Mouse (Mus musculus): Measurements from ENCODE around the gene Cd244a.

GRCm38 (mm10) chr1:171568436-171568835 lies 9.4 kb downstream of the Cd244a start:
- no peak for TF ChIP-seq MAZ (IDR thresholded peaks at IDR 0.05; ENCODE audit: low read depth, low read length)
- peak in 1 of 3 experiments; percentile 33; a peak in 3 of 6 replicates for TF ChIP-seq CTCF (IDR thresholded peaks at IDR 0.05 in 2 of 3, conservative IDR thresholded peaks at IDR 0.05 in 1 of 3; ENCODE audit: control insufficient read depth in 1 of 3, insufficient read depth in 1 of 3, low read depth in 2 of 3, low read length in 3 of 3, poor library complexity in 1 of 3, severe bottlenecking in 1 of 3)
- TF ChIP-seq TAL1 (IDR thresholded peaks at IDR 0.05; ENCODE audit: low read length) = no peak
- no peak for TF ChIP-seq USF2 (IDR thresholded peaks at IDR 0.05; ENCODE audit: borderline replicate concordance in 1 of 2, insufficient read depth in 1 of 2, low read depth in 1 of 2, low read length in 2 of 2)
- TF ChIP-seq ZC3H11A (IDR thresholded peaks at IDR 0.05; ENCODE audit: low read depth, low read length) = no peak
- no peak for TF ChIP-seq ELF1 (IDR thresholded peaks at IDR 0.05; ENCODE audit: low read depth, low read length)
- no peak for TF ChIP-seq MEF2A (IDR thresholded peaks at IDR 0.05; ENCODE audit: extremely low read depth, insufficient replicate concordance, low read depth, low read length, poor library complexity, severe bottlenecking)
- TF ChIP-seq CHD1 (IDR thresholded peaks at IDR 0.05; ENCODE audit: low read depth, low read length) = no peak
